Mouse (Mus musculus) forebrain, embryonic 10.5 days (tissue): ENCODE results near the gene Tulp2. TPM values are rescaled to one million over a fixed set of nuclear protein-coding genes. Genes with fewer than 3 reads are reported as not detected.
"Not testable (repeated sequence)": the region's sequence is repeated elsewhere in the genome, so short reads cannot be mapped to it uniquely, and the experiment has no call there.

ENCODE experiments used
- DNase-seq: peaks from one replicate; pipeline ENCODE4 v3.0.0-alpha.2; 2017; ENCODE audit warnings: low spot score; ENCODE audit errors: extremely low spot score
- H3K27ac ChIP-seq: fragments of 300-500 bp; sonication (generic); 2 replicates; pipeline ENCODE4 v1.5.1; 2016; ENCODE audit warnings: mild to moderate bottlenecking
- H3K27me3 ChIP-seq: fragments of 300-500 bp; sonication (generic); 2 replicates; pipeline ENCODE4 v1.6.1; 2016; ENCODE audit warnings: mild to moderate bottlenecking; ENCODE audit not compliant: poor library complexity, severe bottlenecking
- H3K36me3 ChIP-seq: fragments of 300-500 bp; sonication (generic); replicated peaks from 2 replicates; pipeline ENCODE4 v1.6.1; 2016; ENCODE audit warnings: mild to moderate bottlenecking, moderate library complexity
- H3K4me1 ChIP-seq: fragments of 300-500 bp; sonication (generic); 2 replicates; pipeline ENCODE4 v1.6.1; 2016
- H3K4me3 ChIP-seq: fragments of 300-500 bp; sonication (generic); 2 replicates; pipeline ENCODE4 v1.5.1; 2016; ENCODE audit warnings: mild to moderate bottlenecking, moderate library complexity
- H3K9me3 ChIP-seq: fragments of 300-500 bp; sonication (generic); 2 replicates; pipeline ENCODE4 v1.6.1; 2016; ENCODE audit warnings: mild to moderate bottlenecking, moderate library complexity
- WGBS: fragments of 180-500 bp; shearing (Covaris S2); methylation state at CpG from one replicate; pipeline ENCODE4 v1.1.7; 2016; 5-methylcytosine and 5-hydroxymethylcytosine counted together
- polyA plus RNA-seq: library from polyadenylated mRNA; unstranded; fragments of >200 nt; fragmentation: Nextera tagmentation; extraction: Ambion mirVana; gene quantifications from 2 replicates; pipeline ENCODE4 v1.2.1, GENCODE M21; 2016

Gene Tulp2
- polyA plus RNA-seq, 1 experiment from 2014 or later: 0.12 TPM

GRCm38 (mm10) chr7:45451344-45451982 lies 30.2 kb upstream of the Tulp2 start:
- Histone ChIP-seq H3K36me3 (peaks cover 81% of the 10 kb centered on the region), H3K27ac (no peak overlapping the region), H3K9me3 (no peaks in the 10 kb centered on the region), H3K4me1 (peaks cover 16% of the 10 kb centered on the region), H3K27me3 (no peaks in the 10 kb centered on the region), H3K4me3 (no peak overlapping the region; the same call in 1 of the 2 replicates)
- 52% methylated on average over 23 of the region's 23 CpGs for WGBS
- peak; percentile 80 for DNase-seq

GRCm38 (mm10) chr7:45454971-45455370 lies 26.7 kb upstream of the Tulp2 start:
- Histone ChIP-seq H3K4me1 (peaks cover 36% of the 10 kb centered on the region), H3K36me3 (peaks cover 79% of the 10 kb centered on the region), H3K27me3 (no peaks in the 10 kb centered on the region), H3K4me3 (no peak overlapping the region), H3K9me3 (no peaks in the 10 kb centered on the region), H3K27ac (no peak overlapping the region)
- no peak for DNase-seq
- 89% methylated on average over 15 of the region's 15 CpGs for WGBS

GRCm38 (mm10) chr7:45455932-45456696 lies 25.6 kb upstream of the Tulp2 start:
- Histone ChIP-seq H3K9me3 (no peaks in the 10 kb centered on the region), H3K27me3 (no peaks in the 10 kb centered on the region), H3K4me1 (peaks cover 47% of the 10 kb centered on the region), H3K36me3 (peaks cover 84% of the 10 kb centered on the region), H3K4me3 (no peak overlapping the region), H3K27ac (no peak overlapping the region)
- no peak for DNase-seq
- WGBS: 77% methylated on average over 13 of the region's 13 CpGs

- H3K27ac ChIP-seq: peak overlapping the region; percentile 16; the same call in 1 of the 2 replicates
- H3K27me3 ChIP-seq: no peaks in the 10 kb centered on the region
- peak overlapping the region; percentile 87 for H3K4me3 ChIP-seq
- H3K9me3 ChIP-seq: no peaks in the 10 kb centered on the region
- 71% methylated on average over 9 of the region's 9 CpGs for WGBS
- peaks cover 84% of the 10 kb centered on the region for H3K36me3 ChIP-seq
- no peak for DNase-seq
- H3K4me1 ChIP-seq: peaks cover 48% of the 10 kb centered on the region
Measured at GRCm38 (mm10) chr7:45456721-45457203, 24.9 kb upstream of the Tulp2 start.

- Histone ChIP-seq H3K27ac (peak overlapping the region; percentile 16; the same call in 1 of the 2 replicates), H3K9me3 (no peaks in the 10 kb centered on the region), H3K36me3 (peaks cover 84% of the 10 kb centered on the region), H3K4me1 (peaks cover 49% of the 10 kb centered on the region), H3K4me3 (peak overlapping the region; percentile 87), H3K27me3 (no peaks in the 10 kb centered on the region)
- WGBS: 82% methylated on average over 10 of the region's 10 CpGs
- DNase-seq: no peak
Measured at GRCm38 (mm10) chr7:45457204-45458060, 24.2 kb upstream of the Tulp2 start.

GRCm38 (mm10) chr7:45458748-45459563 lies 22.7 kb upstream of the Tulp2 start:
- 1% methylated on average over 43 of the region's 43 CpGs for WGBS
- peak overlapping the region; percentile 87 for H3K4me3 ChIP-seq
- no peaks in the 10 kb centered on the region for H3K9me3 ChIP-seq
- H3K36me3 ChIP-seq: peaks cover 86% of the 10 kb centered on the region
- peak; percentile 87 for DNase-seq
- peak overlapping the region; percentile 95 for H3K27ac ChIP-seq
- no peaks in the 10 kb centered on the region for H3K27me3 ChIP-seq
- H3K4me1 ChIP-seq: peaks cover 49% of the 10 kb centered on the region

GRCm38 (mm10) chr7:45459564-45460140 lies 22.0 kb upstream of the Tulp2 start, which contains the start of gene Ftl1:
Gene Ftl1 (minus strand): TSS chr7:45459884.
- Histone ChIP-seq H3K4me3 (peak within 1 kb of the TSS; percentile 87), H3K27ac (peak within 1 kb of the TSS; percentile 95), H3K36me3 (peaks cover 86% of the 10 kb centered on the region), H3K4me1 (peaks cover 49% of the 10 kb centered on the region)
- DNase-seq: peak; percentile 98
- not testable (repeated sequence) for H3K27me3 ChIP-seq, H3K9me3 ChIP-seq
- whole genome bisulfite sequencing: 0% methylated on average over 33 of the region's 37 CpGs

GRCm38 (mm10) chr7:45460377-45460776 lies 21.3 kb upstream of the Tulp2 start:
- Histone ChIP-seq H3K27me3 (no peaks in the 10 kb centered on the region), H3K4me1 (peaks cover 56% of the 10 kb centered on the region), H3K27ac (peak overlapping the region; percentile 95), H3K36me3 (peaks cover 86% of the 10 kb centered on the region), H3K9me3 (no peaks in the 10 kb centered on the region), H3K4me3 (peak overlapping the region; percentile 87)
- no peak for DNase-seq
- 83% methylated on average over 7 of the region's 7 CpGs for WGBS

GRCm38 (mm10) chr7:45460860-45461314 lies 20.8 kb upstream of the Tulp2 start:
- no peaks in the 10 kb centered on the region for H3K27me3 ChIP-seq
- H3K27ac ChIP-seq: peak overlapping the region; percentile 95
- peak overlapping the region; percentile 87 for H3K4me3 ChIP-seq
- H3K36me3 ChIP-seq: peaks cover 86% of the 10 kb centered on the region
- peak; percentile 46 for DNase-seq
- peaks cover 61% of the 10 kb centered on the region for H3K4me1 ChIP-seq
- WGBS: 47% methylated on average over 13 of the region's 13 CpGs
- H3K9me3 ChIP-seq: no peaks in the 10 kb centered on the region

GRCm38 (mm10) chr7:45461326-45461725 lies 20.4 kb upstream of the Tulp2 start:
- no peak for DNase-seq
- peaks cover 82% of the 10 kb centered on the region for H3K36me3 ChIP-seq

GRCm38 (mm10) chr7:45461781-45462180 lies 19.9 kb upstream of the Tulp2 start:
- no peak for DNase-seq
- Histone ChIP-seq H3K27ac (peak overlapping the region; percentile 95), H3K36me3 (peaks cover 77% of the 10 kb centered on the region), H3K4me1 (peaks cover 60% of the 10 kb centered on the region), H3K27me3 (no peaks in the 10 kb centered on the region), H3K4me3 (0 out of 2 replicates have a peak overlapping the region, but pooled peaks have one; percentile 87), H3K9me3 (no peaks in the 10 kb centered on the region)
- WGBS: 89% methylated on average over 4 of the region's 4 CpGs

More at GRCm38 (mm10) chr7:45461326-45461725, 20.4 kb upstream of the Tulp2 start:
- Histone ChIP-seq H3K4me1 (peaks cover 62% of the 10 kb centered on the region), H3K4me3 (peak overlapping the region; percentile 87), H3K9me3 (no peaks in the 10 kb centered on the region), H3K27ac (peak overlapping the region; percentile 95), H3K27me3 (no peaks in the 10 kb centered on the region)
- 67% methylated on average over 5 of the region's 5 CpGs for WGBS
